In the genomic region with DNA sequence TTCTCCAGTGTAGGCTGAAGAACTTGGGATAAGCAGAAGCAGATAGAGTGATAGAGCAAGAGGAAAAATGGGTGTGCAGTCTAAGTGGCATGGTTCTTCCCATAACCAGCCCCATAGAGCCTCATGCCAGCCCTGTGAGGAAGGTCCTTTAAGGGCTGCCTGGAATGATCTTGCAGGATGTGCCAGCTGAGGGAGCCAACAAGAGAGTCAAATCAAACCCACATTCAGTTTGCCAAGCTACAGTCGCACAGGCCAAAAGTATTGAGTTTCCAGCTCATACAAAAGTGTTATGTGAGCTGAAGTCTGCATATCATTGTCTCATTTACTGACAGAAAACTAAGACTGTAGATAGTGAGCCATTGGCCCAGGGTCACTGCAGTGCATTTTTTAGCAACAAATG, we compare ENCODE assay signal across 21 mouse cellular contexts. TPM values are rescaled to one million over a fixed set of nuclear protein-coding genes. Genes with fewer than 3 reads are reported as not detected.
A peak's percentile ranks its signal among the peaks of the same experiment; 100 is the strongest.
DNase-seq lines count a peak whose midpoint lies in the region; ATAC-seq and TF ChIP-seq lines count a peak whose summit lies in the region.
"Had no signal": no experiment of that assay in that cellular context is flagged by ENCODE, and none has a peak within 500 bp of the region (broad histone marks: within the 10 kb centered on the region; RNA-seq: fewer than 3 reads in every experiment).

No protein-coding gene starts in this region.

- no peak overlapping the region for H3K27ac ChIP-seq in hindbrain, postnatal 0 days
- H3K27ac ChIP-seq in hindbrain, embryonic 11.5 days (ENCODE audit: low read depth, low read length) = no peak overlapping the region
- H3K27ac ChIP-seq: heart, embryonic 13.5 days; hindbrain, embryonic 14.5 days; stomach, postnatal 0 days had no signal

- WGBS in hindbrain, postnatal 0 days = 69% methylated on average over 1 of the region's 1 CpGs
- 93% methylated on average over 1 of the region's 1 CpGs for WGBS in hindbrain, embryonic 11.5 days

- H3K9me3 ChIP-seq in hindbrain, postnatal 0 days (ENCODE audit: low read length) = no peaks in the 10 kb centered on the region
- H3K9me3 ChIP-seq in hindbrain, embryonic 11.5 days (ENCODE audit: control insufficient read depth, low read length) = no peaks in the 10 kb centered on the region

- no peaks in the 10 kb centered on the region for H3K36me3 ChIP-seq in hindbrain, postnatal 0 days (ENCODE audit: insufficient read depth, low read length)
- no peaks in the 10 kb centered on the region for H3K36me3 ChIP-seq in hindbrain, embryonic 11.5 days (ENCODE audit: control insufficient read depth, insufficient read depth, low read length)
- H3K36me3 ChIP-seq: heart, embryonic 13.5 days had no signal

- ATAC-seq in hindbrain, postnatal 0 days = no peak
- no peak for ATAC-seq in hindbrain, embryonic 11.5 days (ENCODE audit: low FRiP score)

- H3K27me3 ChIP-seq in hindbrain, postnatal 0 days (ENCODE audit: insufficient read depth, low read length) = no peaks in the 10 kb centered on the region
- H3K27me3 ChIP-seq in hindbrain, embryonic 11.5 days (ENCODE audit: control insufficient read depth, insufficient read depth, low read length) = no peaks in the 10 kb centered on the region
- H3K27me3 ChIP-seq: heart, embryonic 13.5 days had no signal

- H3K4me1 ChIP-seq in hindbrain, postnatal 0 days (ENCODE audit: insufficient read depth, low read length) = no peaks in the 10 kb centered on the region
- no peaks in the 10 kb centered on the region for H3K4me1 ChIP-seq in hindbrain, embryonic 11.5 days (replicated peaks; ENCODE audit: control insufficient read depth, insufficient read depth, low read length)

- peak; percentile 43 to 62 for DNase-seq in cerebellum, postnatal 10 days
- no peak for DNase-seq in cerebellum, postnatal 36 days
- peak; percentile 42 for DNase-seq in hindbrain, postnatal 0 days (ENCODE audit: low spot score)
- no peak for DNase-seq in hindbrain, embryonic 11.5 days (ENCODE audit: low spot score)
- peak; percentile 48 to 67 for DNase-seq in right cerebral cortex, postnatal 10 days (ENCODE audit: low spot score in 2 of 2)
- no peak for DNase-seq in right cerebral cortex, postnatal 14 days
- no peak for DNase-seq in spleen, postnatal 10 days (ENCODE audit: low spot score in 2 of 2)
- no peak for DNase-seq in natural killer cell, adult 2 months (ENCODE audit: low spot score in 2 of 2)
- DNase-seq: cerebellum, adult 11 months; embryo, embryonic 11 days; kidney, adult 11 months; kidney, postnatal 4 days; liver; lung, embryonic 14.5 days; spleen, adult 18-20 months; thymus, postnatal 4 days had no signal

- TF ChIP-seq CTCF in hindbrain, postnatal 0 days (IDR thresholded peaks at IDR 0.05; ENCODE audit: low read depth) = no peak

- H3K4me2 ChIP-seq in hindbrain, postnatal 0 days (ENCODE audit: low read depth, low read length) = no peak overlapping the region
- no peak overlapping the region for H3K4me2 ChIP-seq in hindbrain, embryonic 11.5 days (replicated peaks; ENCODE audit: low read depth, low read length)
- H3K4me2 ChIP-seq: heart, embryonic 13.5 days; hindbrain, embryonic 14.5 days; lung, embryonic 14.5 days; midbrain, embryonic 11.5 days had no signal

- H3K4me3 ChIP-seq in hindbrain, postnatal 0 days (ENCODE audit: low read length) = no peak overlapping the region
- no peak overlapping the region for H3K4me3 ChIP-seq in hindbrain, embryonic 11.5 days (ENCODE audit: low read depth, low read length)
- H3K4me3 ChIP-seq: erythroblast, embryonic 14.5 days; heart, embryonic 13.5 days had no signal

- H3K9ac ChIP-seq in hindbrain, postnatal 0 days (replicated peaks; ENCODE audit: low read length) = no peak overlapping the region
- H3K9ac ChIP-seq in hindbrain, embryonic 11.5 days (ENCODE audit: low read depth, low read length) = no peak overlapping the region
- H3K9ac ChIP-seq: heart, embryonic 13.5 days; hindbrain, embryonic 14.5 days; lung, embryonic 14.5 days had no signal

RNA-seq across cellular contexts. Expression of a gene that starts 53.7 kb away (rescaled TPM):
- total RNA-seq in hindbrain, postnatal 0 days (2014; rRNA removed) = not detected in 2 replicates
- not detected in 2 replicates for polyA plus RNA-seq in hindbrain, postnatal 0 days (2015; fragmentation: Nextera tagmentation; extraction: Ambion mirVana)
- polyA plus RNA-seq in hindbrain, embryonic 11.5 days (2014; fragmentation: Nextera tagmentation; extraction: Ambion mirVana) = not detected in 2 replicates
- polyA plus RNA-seq: erythroblast, embryonic 14.5 days; heart, embryonic 13.5 days; hindbrain, embryonic 14.5 days; lung, embryonic 14.5 days; midbrain, embryonic 11.5 days had no signal

Comparison
In these comparisons a context has a peak if more than half of its experiments do, and no peak if none do; other contexts are left out.
1. DNase-seq: peak in cerebellum, postnatal 10 days (2 of 2), hindbrain, postnatal 0 days (single experiment) and right cerebral cortex, postnatal 10 days (2 of 2); none in cerebellum, postnatal 36 days (0 of 2), hindbrain, embryonic 11.5 days (single experiment), right cerebral cortex, postnatal 14 days (single experiment), spleen, postnatal 10 days (0 of 2) and natural killer cell, adult 2 months (0 of 2).